Mouse (Mus musculus): ENCODE measurements around the gene Pdxdc1. TPM values are rescaled to one million over a fixed set of nuclear protein-coding genes. Genes with fewer than 3 reads are reported as not detected.

Gene Pdxdc1
- polyA plus RNA-seq, 1 experiment, result 156 TPM

- no peaks in the 10 kb centered on the region for H3K36me3 ChIP-seq (ENCODE audit: control insufficient read depth, insufficient read depth, low read length, poor library complexity, severe bottlenecking)
- TF ChIP-seq POLR2A (IDR thresholded peaks at IDR 0.05; ENCODE audit: insufficient read depth, low read length) (no peak), CTCF (IDR thresholded peaks at IDR 0.05; ENCODE audit: low read depth, low read length) (peak; percentile 82)
- no peak overlapping the region for H3K27ac ChIP-seq (ENCODE audit: insufficient read depth, low read length)
- no peaks in the 10 kb centered on the region for H3K27me3 ChIP-seq (ENCODE audit: control insufficient read depth, insufficient read depth, low read length, poor library complexity, severe bottlenecking)
- no peaks in the 10 kb centered on the region; the same call in 1 of the 2 replicates for H3K9me3 ChIP-seq (replicated peaks; ENCODE audit: control insufficient read depth, insufficient read depth, low read length, poor library complexity, severe bottlenecking)
- no peaks in the 10 kb centered on the region for H3K4me1 ChIP-seq (ENCODE audit: control insufficient read depth, insufficient read depth, low read length)
- no peak overlapping the region for H3K4me3 ChIP-seq (ENCODE audit: low read depth, low read length)
- H3K9ac ChIP-seq (ENCODE audit: low read depth, poor library complexity, severe bottlenecking), result no peak overlapping the region
Observed at GRCm38 (mm10) chr16:13921063-13921462, 18.1 kb upstream of the Pdxdc1 start.

GRCm38 (mm10) chr16:13920093-13920492 is 17.2 kb upstream of the Pdxdc1 start:
- TF ChIP-seq POLR2A (IDR thresholded peaks at IDR 0.05; ENCODE audit: insufficient read depth, low read length) (no peak), EP300 (IDR thresholded peaks at IDR 0.05; ENCODE audit: insufficient read depth, low read depth, low read length) (no peak), CTCF (IDR thresholded peaks at IDR 0.05; ENCODE audit: low read depth, low read length) (no peak)
- no peak overlapping the region for H3K4me3 ChIP-seq (ENCODE audit: low read depth, low read length)

GRCm38 (mm10) chr16:13907297-13907696 is 4.4 kb upstream of the Pdxdc1 start:
- H3K4me3 ChIP-seq (ENCODE audit: low read depth, low read length), result no peak overlapping the region
- no peaks in the 10 kb centered on the region; the same call in 1 of the 2 replicates for H3K36me3 ChIP-seq (ENCODE audit: control insufficient read depth, insufficient read depth, low read length, poor library complexity, severe bottlenecking)
- TF ChIP-seq EP300 (IDR thresholded peaks at IDR 0.05; ENCODE audit: insufficient read depth, low read depth, low read length), result no peak
- TF ChIP-seq POLR2A (IDR thresholded peaks at IDR 0.05; ENCODE audit: insufficient read depth, low read length), result no peak
- no peak for TF ChIP-seq CTCF (IDR thresholded peaks at IDR 0.05; ENCODE audit: low read depth, low read length)
- H3K27me3 ChIP-seq (ENCODE audit: control insufficient read depth, insufficient read depth, low read length, poor library complexity, severe bottlenecking), result no peaks in the 10 kb centered on the region
- H3K9ac ChIP-seq (ENCODE audit: low read depth, poor library complexity, severe bottlenecking), result no peak overlapping the region
- H3K9me3 ChIP-seq (replicated peaks; ENCODE audit: control insufficient read depth, insufficient read depth, low read length, poor library complexity, severe bottlenecking), result no peaks in the 10 kb centered on the region
- H3K27ac ChIP-seq (ENCODE audit: insufficient read depth, low read length), result no peak overlapping the region
- H3K4me1 ChIP-seq (ENCODE audit: control insufficient read depth, insufficient read depth, low read length), result no peaks in the 10 kb centered on the region

More at GRCm38 (mm10) chr16:13920093-13920492, 17.2 kb upstream of the Pdxdc1 start:
- no peak overlapping the region for H3K27ac ChIP-seq (ENCODE audit: insufficient read depth, low read length)
- no peaks in the 10 kb centered on the region for H3K27me3 ChIP-seq (ENCODE audit: control insufficient read depth, insufficient read depth, low read length, poor library complexity, severe bottlenecking)
- no peak overlapping the region for H3K9ac ChIP-seq (ENCODE audit: low read depth, poor library complexity, severe bottlenecking)
- H3K36me3 ChIP-seq (ENCODE audit: control insufficient read depth, insufficient read depth, low read length, poor library complexity, severe bottlenecking), result no peaks in the 10 kb centered on the region
- no peaks in the 10 kb centered on the region for H3K4me1 ChIP-seq (ENCODE audit: control insufficient read depth, insufficient read depth, low read length)
- no peaks in the 10 kb centered on the region; the same call in 1 of the 2 replicates for H3K9me3 ChIP-seq (replicated peaks; ENCODE audit: control insufficient read depth, insufficient read depth, low read length, poor library complexity, severe bottlenecking)

GRCm38 (mm10) chr16:13903488-13903887 is 557 bp upstream of the Pdxdc1 start:
- H3K4me3 ChIP-seq (ENCODE audit: low read depth, low read length), result peak overlapping the region; percentile 98
- no peak overlapping the region for H3K27ac ChIP-seq (ENCODE audit: insufficient read depth, low read length)
- H3K27me3 ChIP-seq (ENCODE audit: control insufficient read depth, insufficient read depth, low read length, poor library complexity, severe bottlenecking), result no peaks in the 10 kb centered on the region
- TF ChIP-seq EP300 (IDR thresholded peaks at IDR 0.05; ENCODE audit: insufficient read depth, low read depth, low read length), result no peak
- TF ChIP-seq CTCF (IDR thresholded peaks at IDR 0.05; ENCODE audit: low read depth, low read length), result peak; percentile 49
- TF ChIP-seq POLR2A (IDR thresholded peaks at IDR 0.05; ENCODE audit: insufficient read depth, low read length), result no peak
- no peaks in the 10 kb centered on the region for H3K9me3 ChIP-seq (replicated peaks; ENCODE audit: control insufficient read depth, insufficient read depth, low read length, poor library complexity, severe bottlenecking)
- no peaks in the 10 kb centered on the region; the same call in 1 of the 2 replicates for H3K36me3 ChIP-seq (ENCODE audit: control insufficient read depth, insufficient read depth, low read length, poor library complexity, severe bottlenecking)
- H3K9ac ChIP-seq (ENCODE audit: low read depth, poor library complexity, severe bottlenecking), result peak overlapping the region; percentile 84
- no peaks in the 10 kb centered on the region for H3K4me1 ChIP-seq (ENCODE audit: control insufficient read depth, insufficient read depth, low read length)

GRCm38 (mm10) chr16:13902397-13902831 is 517 bp downstream of the Pdxdc1 start:
- Histone ChIP-seq H3K36me3 (ENCODE audit: control insufficient read depth, insufficient read depth, low read length, poor library complexity, severe bottlenecking) (no peaks in the 10 kb centered on the region), H3K9me3 (replicated peaks; ENCODE audit: control insufficient read depth, insufficient read depth, low read length, poor library complexity, severe bottlenecking) (no peaks in the 10 kb centered on the region), H3K9ac (ENCODE audit: low read depth, poor library complexity, severe bottlenecking) (peak overlapping the region; percentile 84), H3K27me3 (ENCODE audit: control insufficient read depth, insufficient read depth, low read length, poor library complexity, severe bottlenecking) (no peaks in the 10 kb centered on the region), H3K27ac (ENCODE audit: insufficient read depth, low read length) (no peak overlapping the region), H3K4me3 (ENCODE audit: low read depth, low read length) (peak overlapping the region; percentile 74), H3K4me1 (ENCODE audit: control insufficient read depth, insufficient read depth, low read length) (no peaks in the 10 kb centered on the region)
- TF ChIP-seq EP300 (IDR thresholded peaks at IDR 0.05; ENCODE audit: insufficient read depth, low read depth, low read length), result no peak

GRCm38 (mm10) chr16:13898981-13899380 is 4.0 kb downstream of the Pdxdc1 start:
- no peaks in the 10 kb centered on the region for H3K4me1 ChIP-seq (ENCODE audit: control insufficient read depth, insufficient read depth, low read length)
- no peaks in the 10 kb centered on the region for H3K9me3 ChIP-seq (replicated peaks; ENCODE audit: control insufficient read depth, insufficient read depth, low read length, poor library complexity, severe bottlenecking)

More at GRCm38 (mm10) chr16:13898981-13899380, 4.0 kb downstream of the Pdxdc1 start:
- no peaks in the 10 kb centered on the region for H3K36me3 ChIP-seq (ENCODE audit: control insufficient read depth, insufficient read depth, low read length, poor library complexity, severe bottlenecking)
- no peak overlapping the region for H3K9ac ChIP-seq (ENCODE audit: low read depth, poor library complexity, severe bottlenecking)
- no peaks in the 10 kb centered on the region for H3K27me3 ChIP-seq (ENCODE audit: control insufficient read depth, insufficient read depth, low read length, poor library complexity, severe bottlenecking)
- H3K27ac ChIP-seq (ENCODE audit: insufficient read depth, low read length), result no peak overlapping the region
- TF ChIP-seq POLR2A (IDR thresholded peaks at IDR 0.05; ENCODE audit: insufficient read depth, low read length), result no peak
- TF ChIP-seq EP300 (IDR thresholded peaks at IDR 0.05; ENCODE audit: insufficient read depth, low read depth, low read length), result no peak
- no peak for TF ChIP-seq CTCF (IDR thresholded peaks at IDR 0.05; ENCODE audit: low read depth, low read length)
- H3K4me3 ChIP-seq (ENCODE audit: low read depth, low read length), result no peak overlapping the region

All from ES-Bruce4 (cell line).